ENCODE assay signal across 9 mouse cellular contexts in genomic region chr4:149955631-149956030, GRCm38 (mm10). TPM values are rescaled to one million over a fixed set of nuclear protein-coding genes. Genes with fewer than 3 reads are reported as not detected.
DNase-seq lines count a peak whose midpoint lies in the region; ATAC-seq and TF ChIP-seq lines count a peak whose summit lies in the region.
"Had no signal": no experiment of that assay in that cellular context is flagged by ENCODE, and none has a peak within 500 bp of the region (broad histone marks: within the 10 kb centered on the region; RNA-seq: fewer than 3 reads in every experiment).

No protein-coding gene starts in this region.

- peak overlapping the region; percentile 41; the same call in 1 of the 2 replicates for H3K4me3 ChIP-seq in kidney, adult 2 months (ENCODE audit: insufficient read depth, low read depth, low read length)
- H3K4me3 ChIP-seq in embryonic facial prominence, embryonic 10.5 days = peak overlapping the region; percentile 90
- H3K4me3 ChIP-seq in hindbrain, embryonic 13.5 days = peak overlapping the region; percentile 55; the same call in 1 of the 2 replicates
- H3K4me3 ChIP-seq in midbrain, embryonic 12.5 days = peak overlapping the region; percentile 59; the same call in 1 of the 2 replicates
- H3K4me3 ChIP-seq in left cerebral cortex, adult 2 months = no peak overlapping the region; the same call in 1 of the 2 replicates

- intact Hi-C loops in left cerebral cortex, adult 2 months (cut with DNase I) = no loop called here

- H3K36me3 ChIP-seq in kidney, adult 2 months (ENCODE audit: control insufficient read depth, insufficient read depth, low read length) = no peaks in the 10 kb centered on the region
- H3K36me3 ChIP-seq in embryonic facial prominence, embryonic 10.5 days (replicated peaks) = peaks cover 5% of the 10 kb centered on the region; the same call in 1 of the 2 replicates
- H3K36me3 ChIP-seq in hindbrain, embryonic 13.5 days = no peaks in the 10 kb centered on the region
- no peaks in the 10 kb centered on the region for H3K36me3 ChIP-seq in midbrain, embryonic 12.5 days
- H3K36me3 ChIP-seq: G1E had no signal

- H3K9ac ChIP-seq in hindbrain, embryonic 13.5 days = no peak overlapping the region
- no peak overlapping the region for H3K9ac ChIP-seq in midbrain, embryonic 12.5 days (replicated peaks)

- ATAC-seq in hindbrain, embryonic 13.5 days (ENCODE audit: low FRiP score) = no peak
- ATAC-seq in midbrain, embryonic 12.5 days (ENCODE audit: low FRiP score, low read depth) = no peak
- no peak for ATAC-seq in cerebellum, adult (ENCODE audit: insufficient number of reproducible peaks, low FRiP score, low TSS enrichment)

- TF ChIP-seq CTCF in kidney, adult 2 months (conservative IDR thresholded peaks at IDR 0.05; ENCODE audit: insufficient read depth, insufficient read length, low read depth, low read length) = no peak
- TF ChIP-seq CTCF in left cerebral cortex, adult 2 months (IDR thresholded peaks at IDR 0.05) = no peak

- 16% methylated on average over 15 of the region's 15 CpGs for WGBS in kidney, adult 2 months
- 14% methylated on average over 15 of the region's 15 CpGs for WGBS in embryonic facial prominence, embryonic 10.5 days
- WGBS in hindbrain, embryonic 13.5 days = 16% methylated on average over 15 of the region's 15 CpGs
- WGBS in midbrain, embryonic 12.5 days = 21% methylated on average over 15 of the region's 15 CpGs

- no peaks in the 10 kb centered on the region for H3K9me3 ChIP-seq in embryonic facial prominence, embryonic 10.5 days
- H3K9me3 ChIP-seq in hindbrain, embryonic 13.5 days = no peaks in the 10 kb centered on the region
- no peaks in the 10 kb centered on the region for H3K9me3 ChIP-seq in midbrain, embryonic 12.5 days
- H3K9me3 ChIP-seq: G1E had no signal

- peak overlapping the region; percentile 90 for H3K4me2 ChIP-seq in hindbrain, embryonic 13.5 days
- H3K4me2 ChIP-seq in midbrain, embryonic 12.5 days (replicated peaks) = peak overlapping the region; percentile 99

- no peak for DNase-seq in kidney, adult 2 months
- DNase-seq in kidney, adult 11 months = no peak
- DNase-seq in embryonic facial prominence, embryonic 10.5 days (ENCODE audit: low spot score) = no peak
- DNase-seq in urinary bladder, adult 18-20 months (ENCODE audit: low spot score in 2 of 2) = no peak
- DNase-seq in left cerebral cortex, adult 2 months (ENCODE audit: extremely low spot score in 1 of 2, low spot score in 2 of 2) = no peak

- H3K27me3 ChIP-seq in kidney, adult 2 months (replicated peaks; ENCODE audit: control insufficient read depth, insufficient read depth, low read length) = no peaks in the 10 kb centered on the region
- H3K27me3 ChIP-seq in embryonic facial prominence, embryonic 10.5 days (replicated peaks; ENCODE audit: low read depth, poor library complexity, severe bottlenecking) = peaks cover 60% of the 10 kb centered on the region
- peaks cover 51% of the 10 kb centered on the region for H3K27me3 ChIP-seq in hindbrain, embryonic 13.5 days
- H3K27me3 ChIP-seq in midbrain, embryonic 12.5 days = peaks cover 66% of the 10 kb centered on the region

- TF ChIP-seq POLR2A in kidney, adult 2 months (IDR thresholded peaks at IDR 0.05; ENCODE audit: low read depth, low read length) = no peak

- no peak overlapping the region for H3K27ac ChIP-seq in kidney, adult 2 months (ENCODE audit: insufficient read depth, low read depth, low read length)
- peak overlapping the region; percentile 89 for H3K27ac ChIP-seq in embryonic facial prominence, embryonic 10.5 days (replicated peaks)
- H3K27ac ChIP-seq in hindbrain, embryonic 13.5 days = no peak overlapping the region
- no peak overlapping the region for H3K27ac ChIP-seq in midbrain, embryonic 12.5 days (replicated peaks)
- no peak overlapping the region for H3K27ac ChIP-seq in left cerebral cortex, adult 2 months

- peaks cover 8% of the 10 kb centered on the region for H3K4me1 ChIP-seq in kidney, adult 2 months (ENCODE audit: control insufficient read depth, insufficient read depth, low read length)
- H3K4me1 ChIP-seq in embryonic facial prominence, embryonic 10.5 days = peaks cover 62% of the 10 kb centered on the region
- H3K4me1 ChIP-seq in hindbrain, embryonic 13.5 days (replicated peaks) = peaks cover 39% of the 10 kb centered on the region
- H3K4me1 ChIP-seq in midbrain, embryonic 12.5 days = peaks cover 15% of the 10 kb centered on the region; the same call in 1 of the 2 replicates

RNA-seq across cellular contexts. Expression of gene Spsb1, which starts 0.8 kb away (rescaled TPM):
- polyA plus RNA-seq in kidney, adult 2 months (2012; rRNA removed) = 6.5 and 6.7 TPM in 2 replicates
- polyA plus RNA-seq in embryonic facial prominence, embryonic 10.5 days (2016; fragmentation: Nextera tagmentation; extraction: Ambion mirVana) = 16.7 and 21.4 TPM in 2 replicates
- polyA plus RNA-seq in hindbrain, embryonic 13.5 days (2015; fragmentation: Nextera tagmentation; extraction: Ambion mirVana) = 7.2 and 7.8 TPM in 2 replicates
- 8.0 and 11.8 TPM in 2 replicates for polyA plus RNA-seq in midbrain, embryonic 12.5 days (2016; fragmentation: Nextera tagmentation; extraction: Ambion mirVana)
- 10 to 100 TPM; 15.2 to 17.5 TPM for total RNA-seq in left cerebral cortex, adult 2 months (2021)
- total RNA-seq: G1E had no signal

RNA-seq across cellular contexts. Expression of gene H6pd, which starts 53.2 kb away (rescaled TPM):
- 137 and 161 TPM in 2 replicates for polyA plus RNA-seq in kidney, adult 2 months (2012; rRNA removed)
- polyA plus RNA-seq in embryonic facial prominence, embryonic 10.5 days (2016; fragmentation: Nextera tagmentation; extraction: Ambion mirVana) = 4.9 and 5.3 TPM in 2 replicates
- polyA plus RNA-seq in hindbrain, embryonic 13.5 days (2015; fragmentation: Nextera tagmentation; extraction: Ambion mirVana) = 2.4 and 2.7 TPM in 2 replicates
- 2.9 and 4.1 TPM in 2 replicates for polyA plus RNA-seq in midbrain, embryonic 12.5 days (2016; fragmentation: Nextera tagmentation; extraction: Ambion mirVana)
- total RNA-seq in left cerebral cortex, adult 2 months (2021) = 10 to 100 TPM; 11.6 to 16.0 TPM

Comparison
In these comparisons a context has a peak if more than half of its experiments do, and no peak if none do; other contexts are left out.
1. RNA of gene H6pd, which starts 53.2 kb away (polyA plus RNA-seq): 137 to 161 TPM in kidney, adult 2 months; 4.9 to 5.3 TPM in embryonic facial prominence, embryonic 10.5 days, 2.9 to 4.1 TPM in midbrain, embryonic 12.5 days and 2.4 to 2.7 TPM in hindbrain, embryonic 13.5 days; every median in the first group is over 10 times any median in the second.